21 mouse cellular contexts compared by ENCODE assay signal in genomic region chr11:108987705-108988104, GRCm38 (mm10).
"Had no signal": no experiment of that assay in that cellular context is flagged by ENCODE, and none has a peak within 500 bp of the region (broad histone marks: within the 10 kb centered on the region; RNA-seq: fewer than 3 reads in every experiment).

No protein-coding gene starts in this region.

- H3K4me1 ChIP-seq: liver, embryonic 12.5 days; liver, embryonic 15.5 days; megakaryocyte, embryonic 14.5 days; midbrain, embryonic 13.5 days; neural tube, embryonic 13.5 days; stomach, embryonic 15.5 days had no signal

- H3K4me3 ChIP-seq: layer of hippocampus, adult 2 months; limb, embryonic 13.5 days; liver, embryonic 12.5 days; liver, embryonic 15.5 days; lung, embryonic 15.5 days; megakaryocyte, embryonic 14.5 days; midbrain, embryonic 10.5 days; midbrain, embryonic 13.5 days; neural tube, embryonic 13.5 days; stomach, embryonic 15.5 days had no signal

- H3K9ac ChIP-seq: limb, embryonic 13.5 days; liver, embryonic 12.5 days; liver, embryonic 15.5 days; lung, embryonic 15.5 days; midbrain, embryonic 13.5 days; neural tube, embryonic 13.5 days; stomach, embryonic 15.5 days had no signal

- H3K36me3 ChIP-seq: limb, embryonic 13.5 days; liver, embryonic 12.5 days; liver, embryonic 15.5 days; lung, embryonic 15.5 days; midbrain, embryonic 10.5 days; midbrain, embryonic 13.5 days; neural tube, embryonic 13.5 days; stomach, embryonic 15.5 days had no signal

- H3K27me3 ChIP-seq: limb, embryonic 13.5 days; liver, embryonic 12.5 days; liver, embryonic 15.5 days; lung, embryonic 15.5 days; megakaryocyte, embryonic 14.5 days; midbrain, embryonic 13.5 days; neural tube, embryonic 13.5 days; stomach, embryonic 15.5 days had no signal

- H3K4me2 ChIP-seq: limb, embryonic 13.5 days; liver, embryonic 12.5 days; liver, embryonic 15.5 days; lung, embryonic 15.5 days; midbrain, embryonic 13.5 days; neural tube, embryonic 13.5 days; stomach, embryonic 15.5 days had no signal

- ATAC-seq: liver, embryonic 12.5 days; midbrain, embryonic 13.5 days had no signal

- H3K9me3 ChIP-seq: limb, embryonic 13.5 days; liver, embryonic 12.5 days; liver, embryonic 15.5 days; lung, embryonic 15.5 days; midbrain, embryonic 10.5 days; midbrain, embryonic 13.5 days; neural tube, embryonic 13.5 days; stomach, embryonic 15.5 days had no signal

- DNase-seq: kidney, adult 2 months; kidney, postnatal 25 days; liver; lung, adult 18-20 months; lung, postnatal 10 days; lung, postnatal 36 days; retina, postnatal 1 day; right cerebral cortex, postnatal 25 days; spleen, adult 18-20 months; thymus, postnatal 25 days had no signal

- H3K27ac ChIP-seq: kidney, postnatal 0 days; layer of hippocampus, adult 2 months; limb, embryonic 13.5 days; liver, embryonic 12.5 days; liver, embryonic 15.5 days; lung, embryonic 15.5 days; midbrain, embryonic 10.5 days; midbrain, embryonic 13.5 days; neural tube, embryonic 13.5 days; stomach, embryonic 15.5 days had no signal
